Mouse (Mus musculus): ENCODE measurements at regions not wholly inside any gene's neighbourhood (a gene's known extent, or its start where the extent isn't known, plus 50 kb on each side); places are given as distances from the start of the nearest gene placed in this dataset.

DNA sequence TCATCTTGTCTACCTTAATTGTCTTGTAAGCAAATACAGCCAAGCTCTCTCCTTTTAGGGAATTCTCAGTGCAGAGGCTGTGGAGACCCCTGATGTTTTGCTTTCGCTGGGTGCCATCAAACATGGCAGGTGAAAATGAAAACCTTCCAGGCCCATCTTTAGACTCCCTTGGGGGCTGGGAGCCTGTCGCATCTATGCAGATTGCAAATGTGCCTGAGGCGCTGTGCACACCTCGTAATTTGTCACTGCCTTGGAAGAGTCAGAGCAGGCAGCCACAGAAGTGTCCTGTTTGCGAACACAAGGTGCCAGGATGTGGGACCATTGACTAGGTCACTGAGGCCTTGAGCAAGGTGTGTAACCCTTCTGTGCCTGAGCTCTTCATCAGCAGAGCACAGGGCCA is 179.2 kb downstream of the Emp1 start:
- DNase-seq (ENCODE audit: low read depth in 1 of 2, low spot score in 2 of 2): no peak
- TF ChIP-seq CTCF (IDR thresholded peaks at IDR 0.05; ENCODE audit: extremely low read depth, insufficient read depth, insufficient read length, insufficient replicate concordance): no peak
- no peak for TF ChIP-seq POLR2A (IDR thresholded peaks at IDR 0.05; ENCODE audit: low read depth, low read length)

DNA sequence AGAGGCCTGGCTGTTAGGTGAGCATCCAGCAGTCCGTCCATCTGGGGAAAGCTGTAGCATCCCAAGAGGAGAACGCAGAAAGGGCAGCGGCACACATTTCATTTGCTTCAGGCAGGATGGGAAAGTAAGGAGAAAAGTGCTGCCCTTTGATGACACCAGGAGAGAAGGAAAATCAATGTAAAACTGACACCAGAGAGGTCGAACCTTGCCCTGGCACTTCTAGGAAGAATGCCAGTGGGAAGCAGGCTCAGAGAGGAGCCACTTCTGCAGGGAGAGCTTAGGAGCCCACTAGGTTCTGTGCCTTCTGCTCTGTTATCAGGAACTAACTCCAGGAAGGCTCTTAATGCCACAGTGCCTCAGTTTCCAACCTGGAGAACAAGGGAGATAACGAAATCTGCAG is 180.0 kb downstream of the Emp1 start:
- H3K4me1 ChIP-seq (ENCODE audit: control insufficient read depth, insufficient read depth, insufficient read length): no peaks in the 10 kb centered on the region
- TF ChIP-seq CTCF (IDR thresholded peaks at IDR 0.05; ENCODE audit: extremely low read depth, insufficient read depth, insufficient read length, insufficient replicate concordance) (no peak), POLR2A (IDR thresholded peaks at IDR 0.05; ENCODE audit: low read depth, low read length) (no peak)
- no peaks in the 10 kb centered on the region for H3K36me3 ChIP-seq (ENCODE audit: control insufficient read depth, insufficient read depth, low read length)
- DNase-seq (ENCODE audit: low read depth in 1 of 2, low spot score in 2 of 2): no peak
- no peaks in the 10 kb centered on the region for H3K27me3 ChIP-seq (ENCODE audit: control insufficient read depth, insufficient read depth, low read length)
- H3K4me3 ChIP-seq (ENCODE audit: extremely low read depth, insufficient read depth, insufficient read length): no peak overlapping the region
- 84% methylated on average over 5 of the region's 5 CpGs for WGBS
- H3K27ac ChIP-seq (ENCODE audit: insufficient read depth, low read length): no peak overlapping the region

More for the DNA sequence above, 179.2 kb downstream of the Emp1 start:
- Histone ChIP-seq H3K27me3 (ENCODE audit: control insufficient read depth, insufficient read depth, low read length) (no peaks in the 10 kb centered on the region), H3K4me3 (ENCODE audit: extremely low read depth, insufficient read depth, insufficient read length) (no peak overlapping the region), H3K36me3 (ENCODE audit: control insufficient read depth, insufficient read depth, low read length) (no peaks in the 10 kb centered on the region), H3K4me1 (ENCODE audit: control insufficient read depth, insufficient read depth, insufficient read length) (no peaks in the 10 kb centered on the region), H3K27ac (ENCODE audit: insufficient read depth, low read length) (no peak overlapping the region)
- 88% methylated on average over 5 of the region's 5 CpGs for WGBS

DNA sequence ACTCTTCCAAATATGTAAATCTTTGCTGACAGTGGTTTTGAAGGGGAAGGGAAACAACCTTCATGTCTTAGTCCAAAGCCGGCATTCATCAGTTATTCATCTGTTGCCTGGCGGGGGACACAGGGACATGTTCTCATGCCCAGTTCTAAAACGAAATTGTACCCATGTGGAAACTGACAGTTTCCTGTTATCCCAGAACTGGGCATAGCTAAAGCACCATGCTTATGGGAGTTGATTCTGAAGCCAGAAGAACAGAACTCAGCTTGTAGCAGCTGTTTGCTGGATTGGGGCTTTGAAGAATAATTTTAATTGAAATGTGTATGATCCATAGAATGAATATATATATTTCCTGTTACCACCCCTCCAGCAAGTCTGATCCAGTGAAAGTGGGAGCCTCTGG is 181.0 kb downstream of the Emp1 start:
- Histone ChIP-seq H3K27ac (ENCODE audit: insufficient read depth, low read length) (no peak overlapping the region), H3K36me3 (ENCODE audit: control insufficient read depth, insufficient read depth, low read length) (no peaks in the 10 kb centered on the region), H3K4me3 (ENCODE audit: extremely low read depth, insufficient read depth, insufficient read length) (no peak overlapping the region), H3K27me3 (ENCODE audit: control insufficient read depth, insufficient read depth, low read length) (no peaks in the 10 kb centered on the region), H3K4me1 (ENCODE audit: control insufficient read depth, insufficient read depth, insufficient read length) (no peaks in the 10 kb centered on the region)
- WGBS: 59% methylated on average over 3 of the region's 3 CpGs
- no peak for DNase-seq (ENCODE audit: low read depth in 1 of 2, low spot score in 2 of 2)
- no peak for TF ChIP-seq CTCF (IDR thresholded peaks at IDR 0.05; ENCODE audit: extremely low read depth, insufficient read depth, insufficient read length, insufficient replicate concordance)

DNA sequence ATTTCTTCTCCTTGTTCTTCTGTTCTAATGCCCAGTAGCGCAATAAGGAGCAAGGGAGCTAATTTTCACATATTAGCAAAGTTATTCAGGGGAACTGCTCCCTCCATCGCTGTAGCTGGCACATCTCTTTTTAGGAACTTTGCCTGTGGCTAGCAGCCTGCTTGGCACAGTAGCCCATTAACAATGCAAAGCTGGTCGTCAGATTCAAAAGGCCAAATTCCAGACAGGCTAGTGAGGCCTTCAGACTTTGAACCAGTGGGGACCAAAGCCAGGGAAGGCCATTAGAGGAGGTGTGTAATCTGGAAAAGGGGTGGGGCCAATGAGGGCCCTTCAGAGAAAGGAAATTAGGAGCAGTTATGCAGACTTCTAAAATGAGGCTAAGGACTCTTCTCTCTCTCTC is 181.5 kb downstream of the Emp1 start:
- H3K27me3 ChIP-seq (ENCODE audit: control insufficient read depth, insufficient read depth, low read length): no peaks in the 10 kb centered on the region
- DNase-seq (ENCODE audit: low read depth in 1 of 2, low spot score in 2 of 2): no peak
- no peak overlapping the region for H3K4me3 ChIP-seq (ENCODE audit: extremely low read depth, insufficient read depth, insufficient read length)
- no peaks in the 10 kb centered on the region for H3K4me1 ChIP-seq (ENCODE audit: control insufficient read depth, insufficient read depth, insufficient read length)
- 80% methylated on average over 3 of the region's 3 CpGs for WGBS
- H3K27ac ChIP-seq (ENCODE audit: insufficient read depth, low read length): no peak overlapping the region
- H3K36me3 ChIP-seq (ENCODE audit: control insufficient read depth, insufficient read depth, low read length): no peaks in the 10 kb centered on the region
- TF ChIP-seq CTCF (IDR thresholded peaks at IDR 0.05; ENCODE audit: extremely low read depth, insufficient read depth, insufficient read length, insufficient replicate concordance): no peak
- no peak for TF ChIP-seq POLR2A (IDR thresholded peaks at IDR 0.05; ENCODE audit: low read depth, low read length)

DNA sequence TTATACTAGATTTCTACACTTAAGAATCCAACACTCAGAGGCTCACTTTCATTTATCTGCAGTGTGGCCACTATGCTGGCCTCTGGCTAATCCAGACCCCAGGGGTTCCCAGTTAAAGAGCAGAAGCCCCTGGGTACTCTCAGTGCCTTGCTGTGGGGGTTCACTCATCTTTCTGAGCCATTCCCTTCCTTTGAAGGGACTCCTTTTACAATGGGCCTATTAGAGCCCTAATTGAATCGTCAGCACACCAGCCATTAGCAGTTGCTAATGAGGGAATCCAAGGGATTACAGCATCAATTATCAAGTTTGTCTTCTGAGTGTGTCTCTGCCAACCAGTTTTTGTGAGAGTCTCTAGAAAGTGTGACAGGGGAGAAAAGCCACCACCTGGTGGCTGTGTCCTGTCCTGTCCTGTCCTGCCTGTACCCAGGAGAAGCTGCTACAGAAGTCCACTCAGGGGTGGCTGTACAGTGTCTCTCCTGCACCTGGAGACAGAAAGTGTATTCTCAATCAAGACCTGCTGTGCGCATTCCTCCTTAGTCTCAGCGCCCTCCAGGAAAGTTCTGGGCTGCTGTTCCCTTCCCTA is 188.1 kb downstream of the Emp1 start:
- TF ChIP-seq POLR2A (IDR thresholded peaks at IDR 0.05; ENCODE audit: low read depth, low read length) (no peak), CTCF (IDR thresholded peaks at IDR 0.05; ENCODE audit: extremely low read depth, insufficient read depth, insufficient read length, insufficient replicate concordance) (no peak)
- DNase-seq (ENCODE audit: low read depth in 1 of 2, low spot score in 2 of 2): no peak
- 62% methylated on average over 3 of the region's 3 CpGs for WGBS

DNA sequence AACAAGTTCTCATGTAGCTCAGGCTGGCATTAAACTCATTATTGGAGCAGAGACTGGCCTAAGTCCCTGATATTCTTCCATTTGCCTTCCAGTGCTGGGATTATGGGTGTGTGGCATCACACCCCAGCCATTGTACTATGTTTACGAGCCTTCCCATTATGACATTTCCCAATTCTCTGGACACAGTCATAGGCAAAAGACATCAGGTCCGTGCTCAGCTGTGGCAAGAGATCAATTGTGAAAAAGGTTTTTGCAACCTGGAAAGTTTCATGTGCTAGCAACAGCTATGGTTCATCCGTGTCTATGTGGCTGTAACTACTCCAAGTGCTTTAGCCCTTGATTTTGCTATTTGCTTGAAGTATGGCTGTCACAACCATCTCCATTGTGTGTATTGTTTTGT is 190.1 kb downstream of the Emp1 start:
- no peak overlapping the region for H3K27ac ChIP-seq (ENCODE audit: insufficient read depth, low read length)
- no peak for DNase-seq (ENCODE audit: low read depth in 1 of 2, low spot score in 2 of 2)
- TF ChIP-seq CTCF (IDR thresholded peaks at IDR 0.05; ENCODE audit: extremely low read depth, insufficient read depth, insufficient read length, insufficient replicate concordance) (no peak), POLR2A (IDR thresholded peaks at IDR 0.05; ENCODE audit: low read depth, low read length) (no peak)
- no peaks in the 10 kb centered on the region for H3K36me3 ChIP-seq (ENCODE audit: control insufficient read depth, insufficient read depth, low read length)
- no peaks in the 10 kb centered on the region for H3K4me1 ChIP-seq (ENCODE audit: control insufficient read depth, insufficient read depth, insufficient read length)
- H3K27me3 ChIP-seq (ENCODE audit: control insufficient read depth, insufficient read depth, low read length): no peaks in the 10 kb centered on the region
- H3K4me3 ChIP-seq (ENCODE audit: extremely low read depth, insufficient read depth, insufficient read length): no peak overlapping the region
- 84% methylated on average over 3 of the region's 3 CpGs for WGBS

More for the DNA sequence above, 188.1 kb downstream of the Emp1 start:
- H3K4me1 ChIP-seq (ENCODE audit: control insufficient read depth, insufficient read depth, insufficient read length): no peaks in the 10 kb centered on the region
- H3K27me3 ChIP-seq (ENCODE audit: control insufficient read depth, insufficient read depth, low read length): no peaks in the 10 kb centered on the region
- H3K27ac ChIP-seq (ENCODE audit: insufficient read depth, low read length): no peak overlapping the region
- no peak overlapping the region for H3K4me3 ChIP-seq (ENCODE audit: extremely low read depth, insufficient read depth, insufficient read length)
- no peaks in the 10 kb centered on the region for H3K36me3 ChIP-seq (ENCODE audit: control insufficient read depth, insufficient read depth, low read length)

DNA sequence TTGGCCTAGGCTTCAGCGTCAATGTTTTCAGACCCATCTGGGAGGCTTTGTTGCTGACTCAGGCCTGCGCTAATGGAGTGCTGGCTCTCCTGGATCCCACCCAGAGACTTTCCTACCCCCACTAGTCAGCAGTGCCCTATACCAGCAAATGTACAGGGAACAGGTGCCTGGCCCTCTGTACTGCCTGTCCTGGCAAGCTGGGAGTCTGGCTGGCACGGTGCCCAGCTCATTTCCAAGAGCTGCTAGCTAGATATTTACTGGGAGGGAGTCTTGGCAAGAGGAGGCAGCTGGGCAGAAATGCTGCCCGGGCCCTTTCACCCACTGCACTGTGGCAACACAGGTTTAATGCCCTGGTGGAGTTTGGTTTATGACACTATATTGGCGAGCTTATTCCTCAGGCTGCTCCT is 197.2 kb downstream of the Emp1 start:
- 84% methylated on average over 5 of the region's 5 CpGs for WGBS
- no peak for DNase-seq (ENCODE audit: low read depth in 1 of 2, low spot score in 2 of 2)
- H3K27ac ChIP-seq (ENCODE audit: insufficient read depth, low read length): no peak overlapping the region

More for the DNA sequence above, 197.2 kb downstream of the Emp1 start:
- H3K36me3 ChIP-seq (ENCODE audit: control insufficient read depth, insufficient read depth, low read length): no peaks in the 10 kb centered on the region
- no peak for TF ChIP-seq CTCF (IDR thresholded peaks at IDR 0.05; ENCODE audit: extremely low read depth, insufficient read depth, insufficient read length, insufficient replicate concordance)
- TF ChIP-seq POLR2A (IDR thresholded peaks at IDR 0.05; ENCODE audit: low read depth, low read length): no peak
- no peaks in the 10 kb centered on the region for H3K4me1 ChIP-seq (ENCODE audit: control insufficient read depth, insufficient read depth, insufficient read length)
- H3K27me3 ChIP-seq (ENCODE audit: control insufficient read depth, insufficient read depth, low read length): no peaks in the 10 kb centered on the region
- no peak overlapping the region for H3K4me3 ChIP-seq (ENCODE audit: extremely low read depth, insufficient read depth, insufficient read length)

Measured in spleen, adult 2 months (tissue).